Mouse (Mus musculus) limb, embryonic 11.5 days (tissue): ENCODE data around the gene B3galt4. TPM values are rescaled to one million over a fixed set of nuclear protein-coding genes. Genes with fewer than 3 reads are reported as not detected.

ENCODE experiments used
- ATAC-seq: fragments of 200-750 bp; cut with Nextera tagmentation; 2 replicates; pipeline ENCODE4 v1.8.0; 2017; ENCODE audit warnings: low read depth; ENCODE audit not compliant: insufficient number of reproducible peaks, low FRiP score, low TSS enrichment
- DNase-seq: peaks from one replicate; pipeline ENCODE4 v3.0.0-alpha.2; 2015; ENCODE audit warnings: low spot score
- H3K27ac ChIP-seq: fragments of 300-500 bp; sonication (generic); replicated peaks from 2 replicates; pipeline ENCODE4 v1.5.1; 2014; ENCODE audit warnings: low read depth, mild to moderate bottlenecking, low read length
- H3K27me3 ChIP-seq: fragments of 300-500 bp; sonication (generic); 2 replicates; pipeline ENCODE4 v1.6.1; 2014; ENCODE audit warnings: mild to moderate bottlenecking, low read length, mixed read lengths; ENCODE audit not compliant: control insufficient read depth, insufficient read depth
- H3K36me3 ChIP-seq: fragments of 300-500 bp; sonication (generic); 2 replicates; pipeline ENCODE4 v1.6.1; 2014; ENCODE audit warnings: mild to moderate bottlenecking, low read length, moderate library complexity, mixed read lengths; ENCODE audit not compliant: control insufficient read depth, insufficient read depth
- H3K4me1 ChIP-seq: fragments of 300-500 bp; sonication (generic); 2 replicates; pipeline ENCODE4 v1.6.1; 2014; ENCODE audit warnings: low read length, mixed read lengths; ENCODE audit not compliant: control insufficient read depth, insufficient read depth
- H3K4me2 ChIP-seq: fragments of 300-500 bp; sonication (generic); 2 replicates; pipeline ENCODE4 v1.6.1; 2014; ENCODE audit warnings: low read depth, mild to moderate bottlenecking, moderate library complexity; ENCODE audit not compliant: severe bottlenecking
- H3K4me3 ChIP-seq: fragments of 300-500 bp; sonication (generic); 2 replicates; pipeline ENCODE4 v1.5.1; 2014; ENCODE audit warnings: low read depth, low read length
- H3K9ac ChIP-seq: fragments of 300-500 bp; sonication (generic); 2 replicates; pipeline ENCODE4 v1.6.1; 2014; ENCODE audit warnings: mild to moderate bottlenecking, low read length
- H3K9me3 ChIP-seq: fragments of 300-500 bp; sonication (generic); 2 replicates; pipeline ENCODE4 v1.6.1; 2016; ENCODE audit warnings: low read length; ENCODE audit not compliant: control insufficient read depth
- WGBS: fragments of 180-500 bp; shearing (Covaris S2); extraction: QIAGEN DNeasy Blood & Tissue Kit; methylation state at CpG from one replicate; pipeline ENCODE4 v1.1.7; 2014; 5-methylcytosine and 5-hydroxymethylcytosine counted together
- polyA plus RNA-seq: library from polyadenylated mRNA; unstranded; fragments of >200 nt; fragmentation: Nextera tagmentation; extraction: Ambion mirVana; gene quantifications from 2 replicates; pipeline ENCODE4 v1.2.1, GENCODE M21; 2014

The B3galt4 gene
- polyA plus RNA-seq, 1 experiment from 2014 or later = 2.6 TPM

- Histone ChIP-seq H3K4me3 (no peak overlapping the region), H3K4me2 (no peak overlapping the region), H3K36me3 (no peaks in the 10 kb centered on the region), H3K27me3 (no peaks in the 10 kb centered on the region), H3K9ac (no peak overlapping the region), H3K9me3 (no peaks in the 10 kb centered on the region), H3K4me1 (no peaks in the 10 kb centered on the region), H3K27ac (no peak overlapping the region)
- DNase-seq = no peak
- no peak for ATAC-seq
- WGBS = 81% methylated on average over 7 of the region's 7 CpGs
These were observed 48.8 kb downstream of the B3galt4 start for GRCm38 (mm10) chr17:33902491-33902890.

GRCm38 (mm10) chr17:33902079-33902478, 49.2 kb downstream of the B3galt4 start:
- ATAC-seq = no peak
- Histone ChIP-seq H3K27me3 (no peaks in the 10 kb centered on the region), H3K9ac (no peak overlapping the region), H3K4me1 (no peaks in the 10 kb centered on the region), H3K9me3 (no peaks in the 10 kb centered on the region), H3K4me3 (no peak overlapping the region), H3K27ac (no peak overlapping the region), H3K36me3 (no peaks in the 10 kb centered on the region), H3K4me2 (no peak overlapping the region)
- no peak for DNase-seq
- WGBS = 34% methylated on average over 4 of the region's 4 CpGs

GRCm38 (mm10) chr17:33901653-33902052, 49.6 kb downstream of the B3galt4 start:
- Histone ChIP-seq H3K4me1 (no peaks in the 10 kb centered on the region), H3K9ac (no peak overlapping the region), H3K36me3 (no peaks in the 10 kb centered on the region), H3K9me3 (no peaks in the 10 kb centered on the region), H3K4me3 (no peak overlapping the region), H3K4me2 (no peak overlapping the region), H3K27me3 (no peaks in the 10 kb centered on the region), H3K27ac (no peak overlapping the region)
- WGBS = 74% methylated on average over 4 of the region's 4 CpGs
- no peak for ATAC-seq
- DNase-seq = no peak

GRCm38 (mm10) chr17:33900989-33901314, 50.3 kb downstream of the B3galt4 start:
- H3K4me3 ChIP-seq = no peak overlapping the region
- no peak overlapping the region for H3K4me2 ChIP-seq
- no peak overlapping the region for H3K27ac ChIP-seq
- ATAC-seq (no peak), DNase-seq (no peak)
- 81% methylated on average over 4 of the region's 4 CpGs for WGBS
- H3K9me3 ChIP-seq = no peaks in the 10 kb centered on the region
- H3K9ac ChIP-seq = no peak overlapping the region
- H3K4me1 ChIP-seq = no peaks in the 10 kb centered on the region
- H3K27me3 ChIP-seq = no peaks in the 10 kb centered on the region
- H3K36me3 ChIP-seq = no peaks in the 10 kb centered on the region

GRCm38 (mm10) chr17:33900281-33900988, 50.9 kb downstream of the B3galt4 start:
- 64% methylated on average over 7 of the region's 7 CpGs for WGBS

More at GRCm38 (mm10) chr17:33900281-33900988, 50.9 kb downstream of the B3galt4 start:
- Histone ChIP-seq H3K27me3 (no peaks in the 10 kb centered on the region), H3K4me3 (no peak overlapping the region), H3K36me3 (no peaks in the 10 kb centered on the region), H3K9me3 (no peaks in the 10 kb centered on the region), H3K4me2 (no peak overlapping the region), H3K9ac (no peak overlapping the region), H3K4me1 (no peaks in the 10 kb centered on the region), H3K27ac (no peak overlapping the region)
- DNase-seq (no peak), ATAC-seq (no peak)

Other genes with a start within 250 kb of the B3galt4 start
- 30.3 and 30.6 TPM in 2 replicates for gene March2, start 232.8 kb downstream of the B3galt4 start, polyA plus RNA-seq
- gene Rab11b, start 191.0 kb downstream of the B3galt4 start, polyA plus RNA-seq = 270 and 277 TPM in 2 replicates
- gene Angptl4, start 169.7 kb downstream of the B3galt4 start, polyA plus RNA-seq = 37.9 and 43.6 TPM in 2 replicates
- gene Kank3, start 141.0 kb downstream of the B3galt4 start, polyA plus RNA-seq = 23.0 and 25.1 TPM in 2 replicates
- gene Rps28, start 126.9 kb downstream of the B3galt4 start, polyA plus RNA-seq = 1,083 and 1,144 TPM in 2 replicates
- gene Ndufa7, start 126.9 kb downstream of the B3galt4 start, polyA plus RNA-seq = 457 and 474 TPM in 2 replicates
- 85.5 and 91.5 TPM in 2 replicates for gene Cd320, start 108.4 kb downstream of the B3galt4 start, polyA plus RNA-seq
- not detected in 2 replicates for gene Gm7029, start 77.7 kb downstream of the B3galt4 start, polyA plus RNA-seq
- gene Kifc1, start 60.8 kb downstream of the B3galt4 start, polyA plus RNA-seq = 12.3 and 12.5 TPM in 2 replicates
- 0.19 and 0.48 TPM in 2 replicates for gene Platr17, start 46.4 kb downstream of the B3galt4 start, polyA plus RNA-seq
- gene Daxx, start 42.1 kb downstream of the B3galt4 start, polyA plus RNA-seq = 66.8 and 71.3 TPM in 2 replicates
- 12.5 and 14.8 TPM in 2 replicates for gene Tapbp, start 35.6 kb downstream of the B3galt4 start, polyA plus RNA-seq
- gene Zbtb22, start 35.6 kb downstream of the B3galt4 start, polyA plus RNA-seq = 10.1 and 11.8 TPM in 2 replicates
- 37.3 and 38.7 TPM in 2 replicates for gene Rgl2, start 21.9 kb downstream of the B3galt4 start, polyA plus RNA-seq
- 208 and 212 TPM in 2 replicates for gene Pfdn6, start 11.1 kb downstream of the B3galt4 start, polyA plus RNA-seq
- gene Wdr46, start 10.8 kb downstream of the B3galt4 start, polyA plus RNA-seq = 37.4 and 45.6 TPM in 2 replicates
- gene Vps52, start 4.3 kb upstream of the B3galt4 start, polyA plus RNA-seq = 35.6 and 37.1 TPM in 2 replicates
- gene Rps18, start 4.5 kb upstream of the B3galt4 start, polyA plus RNA-seq = 1,618 and 1,641 TPM in 2 replicates
- gene H2-K1, start 48.9 kb upstream of the B3galt4 start, polyA plus RNA-seq = 4.2 and 5.3 TPM in 2 replicates
- 3.8 and 5.6 TPM in 2 replicates for gene Ring1, start 73.2 kb upstream of the B3galt4 start, polyA plus RNA-seq
- 34.9 and 37.7 TPM in 2 replicates for gene H2-Ke6, start 76.6 kb upstream of the B3galt4 start, polyA plus RNA-seq
- 85.6 and 94.1 TPM in 2 replicates for gene Slc39a7, start 80.2 kb upstream of the B3galt4 start, polyA plus RNA-seq
- 20.5 and 24.0 TPM in 2 replicates for gene Rxrb, start 80.3 kb upstream of the B3galt4 start, polyA plus RNA-seq
- gene Col11a2, start 87.9 kb upstream of the B3galt4 start, polyA plus RNA-seq = 2.6 and 5.0 TPM in 2 replicates
- gene H2-Oa, start 140.9 kb upstream of the B3galt4 start, polyA plus RNA-seq = 0.55 and 1.2 TPM in 2 replicates
- gene H2-DMa, start 168.1 kb upstream of the B3galt4 start, polyA plus RNA-seq = 7.5 and 9.1 TPM in 2 replicates
- 141 and 152 TPM in 2 replicates for gene Brd2, start 171.1 kb upstream of the B3galt4 start, polyA plus RNA-seq
- 0.23 TPM in 1 of 2 replicates, not detected in the other for gene H2-DMb2, start 191.8 kb upstream of the B3galt4 start, polyA plus RNA-seq
- 0.45 and 0.61 TPM in 2 replicates for gene H2-DMb1, start 201.6 kb upstream of the B3galt4 start, polyA plus RNA-seq
- 2.4 and 3.1 TPM in 2 replicates for gene Tap1, start 236.1 kb upstream of the B3galt4 start, polyA plus RNA-seq
- 0.45 and 2.2 TPM in 2 replicates for gene Psmb9, start 236.3 kb upstream of the B3galt4 start, polyA plus RNA-seq
- 1.7 and 1.9 TPM in 2 replicates for gene Psmb8, start 246.2 kb upstream of the B3galt4 start, polyA plus RNA-seq